Mouse (Mus musculus) bone marrow macrophage, adult 2 months (primary cell): Measurements from ENCODE around the gene Fcrls.
A peak's percentile ranks its signal among the peaks of the same experiment; 100 is the strongest.

ENCODE experiments used
- CTCF ChIP-seq: IDR thresholded peaks from 2 replicates; pipeline ENCODE4 v1.5.1; 2012; ENCODE audit warnings: low read depth, mild to moderate bottlenecking, low read length, moderate library complexity
- POLR2A ChIP-seq: IDR thresholded peaks from 2 replicates; pipeline ENCODE4 v1.6.1; 2012; ENCODE audit warnings: mild to moderate bottlenecking, low read depth, low read length, borderline replicate concordance

- no peak for TF ChIP-seq POLR2A
- TF ChIP-seq CTCF: peak; percentile 30; the same call in 1 of the 2 replicates
Observed at GRCm38 (mm10) chr3:87243654-87244053, 19.9 kb downstream of the Fcrls start.
